Mouse (Mus musculus) CH12.LX (cell line): Measurements from ENCODE around the gene Bves.

Experiments
- CTCF ChIP-seq, 2 experiments: IDR thresholded peaks in 1 of 2; conservative IDR thresholded peaks in 1 of 2; 2 replicates each; pipeline ENCODE4 v1.5.1; 2011 to 2012; ENCODE audit warnings: low read depth in 2 of 2, low read length in 2 of 2, improper control_type of control experiment in 1 of 2, inconsistent platforms in 1 of 2, mild to moderate bottlenecking in 1 of 2, moderate library complexity in 1 of 2
- MAX ChIP-seq: IDR thresholded peaks from 2 replicates; pipeline ENCODE4 v1.6.1; 2011; ENCODE audit warnings: low read length, improper control_type of control experiment
- POLR2A ChIP-seq: IDR thresholded peaks from 2 replicates; pipeline ENCODE4 v1.6.1; 2011; ENCODE audit warnings: low read depth, mild to moderate bottlenecking, improper control_type of control experiment, low read length

DNA sequence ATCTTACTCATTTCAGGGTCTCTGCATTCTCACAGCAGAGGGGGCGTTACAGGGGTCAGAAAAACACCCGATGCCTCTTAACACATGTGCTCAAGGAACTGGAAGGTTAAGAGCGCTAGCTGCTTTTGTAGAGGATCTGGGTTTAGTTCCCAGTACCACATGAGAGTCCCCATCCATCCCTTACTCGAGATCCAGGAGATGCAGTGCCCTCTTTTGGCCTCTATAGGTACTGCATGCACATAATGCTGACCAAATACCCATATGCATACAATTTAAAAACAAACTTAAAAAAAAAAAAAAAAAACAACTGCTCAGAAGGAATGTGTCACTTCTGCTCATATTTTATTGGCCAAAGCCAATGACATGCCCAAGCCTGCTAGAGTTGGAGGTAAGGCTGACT lies 8.8 kb downstream of the Bves start:
- TF ChIP-seq CTCF (conservative IDR thresholded peaks at IDR 0.05 in 1 of 2, IDR thresholded peaks at IDR 0.05 in 1 of 2; ENCODE audit: low read depth in 2 of 2, low read length in 2 of 2) (peak in 1 of 2 experiments; percentile 27; a peak in 2 of 4 replicates), MAX (no peak), POLR2A (no peak)
